Mouse (Mus musculus) intestine, embryonic 14.5 days (tissue): ENCODE data around the gene Hspg2. TPM values are rescaled to one million over a fixed set of nuclear protein-coding genes. Genes with fewer than 3 reads are reported as not detected.
"Not testable (repeated sequence)": the region's sequence is repeated elsewhere in the genome, so short reads cannot be mapped to it uniquely, and the experiment has no call there.

Experiments used
- ATAC-seq: fragments of 200-750 bp; cut with Nextera tagmentation; replicated peaks from 2 replicates; pipeline ENCODE4 v1.8.0; 2017; ENCODE audit warnings: low read depth, moderate number of reproducible peaks, moderate TSS enrichment, moderate library complexity; ENCODE audit not compliant: low FRiP score, low TSS enrichment
- DNase-seq: peaks from one replicate; pipeline ENCODE4 v3.0.0-alpha.2; 2018; ENCODE audit warnings: low spot score
- H3K27ac ChIP-seq: fragments of 300-500 bp; sonication (generic); 2 replicates; pipeline ENCODE4 v1.5.1; 2014; ENCODE audit warnings: low read depth, mild to moderate bottlenecking, control low read depth
- H3K27me3 ChIP-seq: fragments of 300-500 bp; sonication (generic); replicated peaks from 2 replicates; pipeline ENCODE4 v1.6.1; 2014; ENCODE audit warnings: low read length, control low read depth; ENCODE audit not compliant: control insufficient read depth, insufficient read depth
- H3K36me3 ChIP-seq: fragments of 300-500 bp; sonication (generic); 2 replicates; pipeline ENCODE4 v1.6.1; 2014; ENCODE audit warnings: low read length, control low read depth; ENCODE audit not compliant: control insufficient read depth, insufficient read depth
- H3K4me1 ChIP-seq: fragments of 300-500 bp; sonication (generic); replicated peaks from 2 replicates; pipeline ENCODE4 v1.6.1; 2014; ENCODE audit warnings: low read length, control low read depth, mixed read lengths; ENCODE audit not compliant: control insufficient read depth, insufficient read depth
- H3K4me2 ChIP-seq: fragments of 300-500 bp; sonication (generic); 2 replicates; pipeline ENCODE4 v1.6.1; 2014; ENCODE audit warnings: low read length
- H3K4me3 ChIP-seq: fragments of 300-500 bp; sonication (generic); 2 replicates; pipeline ENCODE4 v1.5.1; 2014; ENCODE audit warnings: low read depth, low read length, control low read depth, mixed read lengths
- H3K9ac ChIP-seq: fragments of 300-500 bp; sonication (generic); 2 replicates; pipeline ENCODE4 v1.6.1; 2014; ENCODE audit warnings: mild to moderate bottlenecking, low read length
- H3K9me3 ChIP-seq: fragments of 300-500 bp; sonication (generic); 2 replicates; pipeline ENCODE4 v1.6.1; 2016; ENCODE audit warnings: low read length, control low read depth; ENCODE audit not compliant: control insufficient read depth
- WGBS: fragments of 180-500 bp; shearing (Covaris S2); extraction: QIAGEN DNeasy Blood & Tissue Kit; methylation state at CpG from one replicate; pipeline ENCODE4 v1.1.7; 2014; 5-methylcytosine and 5-hydroxymethylcytosine counted together
- polyA plus RNA-seq: library from polyadenylated mRNA; unstranded; fragments of >200 nt; fragmentation: Nextera tagmentation; extraction: Ambion mirVana; gene quantifications from 2 replicates; pipeline ENCODE4 v1.2.1, GENCODE M21; 2014

Gene Hspg2
- 44.4 and 49.8 TPM in 2 replicates for polyA plus RNA-seq

GRCm38 (mm10) chr4:137468260-137469080 is at the start of gene Hspg2:
Gene Hspg2, plus strand, starts transcription at chr4:137468769.
- Histone ChIP-seq H3K36me3 (no peaks in the 10 kb centered on the region), H3K4me2 (peak within 1 kb of the TSS; percentile 71), H3K9ac (peak within 1 kb of the TSS; percentile 59), H3K4me3 (peak within 1 kb of the TSS; percentile 65), H3K9me3 (no peaks in the 10 kb centered on the region), H3K27me3 (no peaks in the 10 kb centered on the region), H3K4me1 (peaks cover 41% of the 10 kb centered on the region), H3K27ac (peak within 1 kb of the TSS; percentile 69)
- WGBS = under 1% methylated on average over 65 of the region's 72 CpGs
- DNase-seq = peak; percentile 100
- ATAC-seq = peak; percentile 89

DNA sequence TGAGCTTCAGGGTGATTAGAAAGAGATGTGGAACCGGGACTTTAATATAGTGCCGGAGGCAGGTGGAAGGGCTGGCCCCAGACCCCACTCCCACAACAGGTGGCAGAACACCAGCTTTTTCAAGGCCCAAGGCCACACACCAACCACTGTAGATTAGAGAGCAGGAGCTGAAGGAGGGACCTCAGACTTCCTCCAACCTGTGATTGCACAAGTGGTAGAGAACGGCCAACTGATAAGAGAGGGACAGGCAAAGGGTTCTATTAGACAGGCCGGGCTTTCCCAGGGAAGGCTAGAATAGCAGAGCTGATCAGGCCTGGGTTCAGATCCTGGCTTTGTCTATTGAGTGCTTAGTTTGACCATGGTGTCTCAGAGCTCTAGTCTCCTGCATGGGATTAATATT is 38.1 kb upstream of the Hspg2 start, which contains the start of gene Cela3b:
TSS of gene Cela3b (minus strand) at position 39 of the 400 bp plus-strand sequence.
- DNase-seq = no peak
- no peak for ATAC-seq
- WGBS = 85% methylated on average over 4 of the region's 4 CpGs

GRCm38 (mm10) chr4:137432700-137433550 is 35.6 kb upstream of the Hspg2 start:
- not testable (repeated sequence) for H3K4me3 ChIP-seq, H3K4me1 ChIP-seq, H3K27ac ChIP-seq, ATAC-seq, H3K9me3 ChIP-seq, H3K36me3 ChIP-seq, H3K9ac ChIP-seq, H3K4me2 ChIP-seq, DNase-seq, H3K27me3 ChIP-seq
- WGBS = 63% methylated on average over 10 of the region's 10 CpGs

More for the DNA sequence above, 38.1 kb upstream of the Hspg2 start, which contains the start of gene Cela3b:
- H3K27me3 ChIP-seq = no peaks in the 10 kb centered on the region
- no peaks in the 10 kb centered on the region for H3K4me1 ChIP-seq
- H3K27ac ChIP-seq = no peak within 1 kb of the TSS
- H3K9me3 ChIP-seq = no peaks in the 10 kb centered on the region
- no peak within 1 kb of the TSS for H3K9ac ChIP-seq
- no peak within 1 kb of the TSS for H3K4me3 ChIP-seq
- no peaks in the 10 kb centered on the region for H3K36me3 ChIP-seq
- H3K4me2 ChIP-seq = no peak within 1 kb of the TSS

DNA sequence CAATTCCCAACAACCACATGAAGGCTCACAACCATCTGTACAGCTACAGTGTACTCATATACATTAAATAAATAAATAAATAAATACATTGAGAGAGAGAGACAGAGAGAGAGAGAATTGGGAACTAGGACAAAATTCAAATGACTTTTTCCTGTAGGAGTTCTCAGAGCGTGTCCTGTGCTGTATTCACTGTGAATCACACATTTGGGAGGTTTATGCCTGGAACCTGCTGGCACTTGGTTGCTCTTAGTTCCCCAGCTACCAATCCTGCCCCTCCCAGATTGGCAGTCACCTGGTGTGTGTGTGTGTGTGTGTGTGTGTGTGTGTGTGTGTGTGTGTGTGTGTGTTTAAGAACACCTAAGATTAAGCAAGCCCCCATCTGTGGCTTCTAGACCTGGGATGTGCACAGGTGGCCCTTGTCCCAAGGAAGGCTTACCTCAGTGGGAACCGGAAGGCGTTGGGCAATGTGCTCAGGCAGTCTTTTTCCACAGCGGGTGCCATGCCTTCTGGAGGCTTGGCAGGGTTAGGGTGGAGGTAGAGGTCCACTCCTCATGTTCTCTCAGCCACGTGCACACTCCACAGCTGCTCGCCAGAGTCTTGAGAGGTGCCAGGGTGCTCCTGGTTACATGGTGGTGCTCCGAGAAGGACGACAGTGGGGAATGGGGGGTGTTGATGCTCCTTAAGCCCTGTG is 31.4 kb upstream of the Hspg2 start:
- Histone ChIP-seq H3K4me1 (no peaks in the 10 kb centered on the region), H3K9ac (no peak overlapping the region), H3K4me2 (no peak overlapping the region), H3K27ac (no peak overlapping the region), H3K36me3 (no peaks in the 10 kb centered on the region), H3K9me3 (no peaks in the 10 kb centered on the region), H3K4me3 (no peak overlapping the region), H3K27me3 (no peaks in the 10 kb centered on the region)
- no peak for DNase-seq
- no peak for ATAC-seq
- WGBS = 85% methylated on average over 8 of the region's 8 CpGs

DNA sequence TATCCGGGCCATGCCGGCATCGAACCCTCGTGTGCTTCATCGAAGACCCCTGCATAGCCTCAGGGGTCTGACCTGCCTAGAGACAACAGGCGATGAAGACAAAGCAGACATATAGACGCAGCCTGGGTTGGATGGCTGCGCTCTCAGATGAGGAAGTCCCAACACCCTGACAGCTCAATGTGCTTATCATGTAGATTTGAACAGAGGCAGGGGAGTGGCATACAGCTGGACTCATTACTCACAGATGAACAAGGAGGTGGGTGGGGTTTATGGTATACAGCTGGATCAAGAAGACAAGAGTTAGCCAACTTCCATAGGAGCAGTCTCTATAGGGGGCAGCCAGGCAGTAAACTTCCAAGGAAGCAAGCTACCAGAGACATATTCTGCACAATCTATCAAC is 29.7 kb upstream of the Hspg2 start:
- no peak for DNase-seq
- no peaks in the 10 kb centered on the region for H3K4me1 ChIP-seq
- H3K9me3 ChIP-seq = no peaks in the 10 kb centered on the region
- H3K9ac ChIP-seq = no peak overlapping the region
- H3K27ac ChIP-seq = no peak overlapping the region
- no peaks in the 10 kb centered on the region for H3K27me3 ChIP-seq
- H3K36me3 ChIP-seq = no peaks in the 10 kb centered on the region
- no peak overlapping the region for H3K4me2 ChIP-seq
- 0 out of 2 replicates have a peak, but pooled peaks have one; percentile 30 for ATAC-seq
- H3K4me3 ChIP-seq = no peak overlapping the region
- 90% methylated on average over 8 of the region's 8 CpGs for WGBS

- no peaks in the 10 kb centered on the region for H3K4me1 ChIP-seq
- no peaks in the 10 kb centered on the region for H3K36me3 ChIP-seq
- no peak overlapping the region for H3K27ac ChIP-seq
- 87% methylated on average over 4 of the region's 4 CpGs for WGBS
- no peaks in the 10 kb centered on the region for H3K9me3 ChIP-seq
- no peak overlapping the region for H3K4me2 ChIP-seq
- no peaks in the 10 kb centered on the region for H3K27me3 ChIP-seq
- H3K4me3 ChIP-seq = no peak overlapping the region
- no peak overlapping the region for H3K9ac ChIP-seq
- DNase-seq = no peak
- ATAC-seq = no peak
These were observed 27.2 kb upstream of the Hspg2 start for GRCm38 (mm10) chr4:137441332-137441731.

- no peak overlapping the region for H3K27ac ChIP-seq
- ATAC-seq (no peak), DNase-seq (peak; percentile 95)
- H3K4me3 ChIP-seq = no peak overlapping the region
- peak overlapping the region; percentile 29; the same call in 1 of the 2 replicates for H3K4me2 ChIP-seq
- no peaks in the 10 kb centered on the region for H3K27me3 ChIP-seq
- no peaks in the 10 kb centered on the region for H3K36me3 ChIP-seq
- 13% methylated on average over 5 of the region's 5 CpGs for WGBS
- H3K4me1 ChIP-seq = 0 out of 2 replicates have a peak, but pooled peaks cover 2% of the 10 kb centered on the region
- no peaks in the 10 kb centered on the region for H3K9me3 ChIP-seq
- no peak overlapping the region for H3K9ac ChIP-seq
These were observed 24.9 kb upstream of the Hspg2 start for GRCm38 (mm10) chr4:137443625-137444024.

- no peaks in the 10 kb centered on the region for H3K9me3 ChIP-seq
- H3K9ac ChIP-seq = no peak overlapping the region
- H3K4me2 ChIP-seq = no peak overlapping the region
- H3K4me1 ChIP-seq = 0 out of 2 replicates have a peak, but pooled peaks cover 5% of the 10 kb centered on the region
- 87% methylated on average over 4 of the region's 4 CpGs for WGBS
- H3K36me3 ChIP-seq = no peaks in the 10 kb centered on the region
- H3K27ac ChIP-seq = no peak overlapping the region
- no peak for DNase-seq
- no peak overlapping the region for H3K4me3 ChIP-seq
- no peaks in the 10 kb centered on the region for H3K27me3 ChIP-seq
- no peak for ATAC-seq
These were observed 22.7 kb upstream of the Hspg2 start for GRCm38 (mm10) chr4:137445881-137446280.
